ENCODE assay signal across 18 mouse cellular contexts in the genomic region with DNA sequence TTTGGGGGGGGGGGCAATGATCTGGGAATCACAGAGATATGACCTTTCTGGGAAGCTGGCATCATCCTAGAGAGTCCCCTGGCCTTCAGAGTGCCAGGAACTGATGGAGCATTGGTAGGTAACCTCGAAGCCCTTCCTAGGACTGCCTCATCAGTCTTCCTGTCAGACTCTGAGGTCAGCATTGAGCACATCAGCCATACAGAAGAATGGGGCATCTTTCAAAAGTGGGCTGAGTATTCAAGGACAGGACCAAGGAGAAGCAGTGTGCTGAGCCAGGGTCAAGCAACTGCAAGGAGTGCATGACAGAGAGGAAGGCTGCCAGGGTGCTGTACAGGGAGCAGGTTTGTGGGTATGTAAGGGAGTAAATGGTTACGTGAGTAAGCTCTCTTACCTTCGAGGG.
"Had no signal": no experiment of that assay in that cellular context is flagged by ENCODE, and none has a peak within 500 bp of the region (broad histone marks: within the 10 kb centered on the region; RNA-seq: fewer than 3 reads in every experiment).

No protein-coding gene starts in this region.

- H3K4me1 ChIP-seq: midbrain, embryonic 10.5 days; midbrain, embryonic 12.5 days; neural tube, embryonic 13.5 days; neural tube, embryonic 15.5 days had no signal

- DNase-seq: lung, adult 2 months; lung, postnatal 14 days; lung, postnatal 4 days; midbrain, embryonic 14.5 days; retina, postnatal 1 day; right cerebral cortex, adult 18-20 months; right cerebral cortex, postnatal 25 days; right cerebral cortex, postnatal 4 days; spleen, adult 18-20 months; thymus, adult 18-20 months; thymus, postnatal 14 days; thymus, postnatal 36 days had no signal

- H3K27me3 ChIP-seq: lung, embryonic 15.5 days; midbrain, embryonic 12.5 days; neural tube, embryonic 13.5 days; neural tube, embryonic 15.5 days had no signal

- H3K27ac ChIP-seq: lung, embryonic 15.5 days; midbrain, embryonic 10.5 days; midbrain, embryonic 12.5 days; neural tube, embryonic 13.5 days; neural tube, embryonic 15.5 days had no signal

- H3K4me3 ChIP-seq: lung, embryonic 15.5 days; midbrain, embryonic 10.5 days; midbrain, embryonic 12.5 days; myocyte; neural tube, embryonic 13.5 days; neural tube, embryonic 15.5 days had no signal

- H3K36me3 ChIP-seq: lung, embryonic 15.5 days; midbrain, embryonic 10.5 days; midbrain, embryonic 12.5 days; neural tube, embryonic 13.5 days; neural tube, embryonic 15.5 days had no signal
